Mouse (Mus musculus) midbrain, embryonic 15.5 days (tissue): Measurements from ENCODE around the gene Gm49325. TPM values are rescaled to one million over a fixed set of nuclear protein-coding genes. Genes with fewer than 3 reads are reported as not detected.

ENCODE experiments used
- ATAC-seq: fragments of 200-750 bp; cut with Nextera tagmentation; replicated peaks from 2 replicates; pipeline ENCODE4 v1.8.0; 2017; ENCODE audit warnings: moderate TSS enrichment
- H3K27ac ChIP-seq: fragments of 300-500 bp; sonication (generic); 2 replicates; pipeline ENCODE4 v1.5.1; 2015; ENCODE audit warnings: mild to moderate bottlenecking, inconsistent platforms
- H3K27me3 ChIP-seq: fragments of 300-500 bp; sonication (generic); replicated peaks from 2 replicates; pipeline ENCODE4 v1.6.1; 2015; ENCODE audit warnings: inconsistent platforms
- H3K36me3 ChIP-seq: fragments of 300-500 bp; sonication (generic); replicated peaks from 2 replicates; pipeline ENCODE4 v1.6.1; 2015; ENCODE audit warnings: inconsistent platforms
- H3K4me1 ChIP-seq: fragments of 300-500 bp; sonication (generic); 2 replicates; pipeline ENCODE4 v1.6.1; 2015; ENCODE audit warnings: inconsistent platforms
- H3K4me2 ChIP-seq: fragments of 300-500 bp; sonication (generic); 2 replicates; pipeline ENCODE4 v1.6.1; 2015; ENCODE audit warnings: inconsistent platforms, mild to moderate bottlenecking, moderate library complexity
- H3K4me3 ChIP-seq: fragments of 300-500 bp; sonication (generic); 2 replicates; pipeline ENCODE4 v1.5.1; 2015; ENCODE audit warnings: mild to moderate bottlenecking, inconsistent platforms
- H3K9ac ChIP-seq: fragments of 300-500 bp; sonication (generic); 2 replicates; pipeline ENCODE4 v1.6.1; 2015; ENCODE audit warnings: mild to moderate bottlenecking, inconsistent platforms
- H3K9me3 ChIP-seq: fragments of 300-500 bp; sonication (generic); 2 replicates; pipeline ENCODE4 v1.6.1; 2016; ENCODE audit warnings: inconsistent platforms
- WGBS: fragments of 180-500 bp; shearing (Covaris S2); methylation state at CpG from one replicate; pipeline ENCODE4 v1.1.7; 2015; ENCODE audit warnings: mixed read lengths; 5-methylcytosine and 5-hydroxymethylcytosine counted together
- polyA plus RNA-seq: library from polyadenylated mRNA; unstranded; fragments of >200 nt; fragmentation: Nextera tagmentation; extraction: Ambion mirVana; gene quantifications from 2 replicates; pipeline ENCODE4 v1.2.1, GENCODE M21; 2015

Gm49325 gene
- polyA plus RNA-seq, 1 experiment from 2014 or later = not detected

DNA sequence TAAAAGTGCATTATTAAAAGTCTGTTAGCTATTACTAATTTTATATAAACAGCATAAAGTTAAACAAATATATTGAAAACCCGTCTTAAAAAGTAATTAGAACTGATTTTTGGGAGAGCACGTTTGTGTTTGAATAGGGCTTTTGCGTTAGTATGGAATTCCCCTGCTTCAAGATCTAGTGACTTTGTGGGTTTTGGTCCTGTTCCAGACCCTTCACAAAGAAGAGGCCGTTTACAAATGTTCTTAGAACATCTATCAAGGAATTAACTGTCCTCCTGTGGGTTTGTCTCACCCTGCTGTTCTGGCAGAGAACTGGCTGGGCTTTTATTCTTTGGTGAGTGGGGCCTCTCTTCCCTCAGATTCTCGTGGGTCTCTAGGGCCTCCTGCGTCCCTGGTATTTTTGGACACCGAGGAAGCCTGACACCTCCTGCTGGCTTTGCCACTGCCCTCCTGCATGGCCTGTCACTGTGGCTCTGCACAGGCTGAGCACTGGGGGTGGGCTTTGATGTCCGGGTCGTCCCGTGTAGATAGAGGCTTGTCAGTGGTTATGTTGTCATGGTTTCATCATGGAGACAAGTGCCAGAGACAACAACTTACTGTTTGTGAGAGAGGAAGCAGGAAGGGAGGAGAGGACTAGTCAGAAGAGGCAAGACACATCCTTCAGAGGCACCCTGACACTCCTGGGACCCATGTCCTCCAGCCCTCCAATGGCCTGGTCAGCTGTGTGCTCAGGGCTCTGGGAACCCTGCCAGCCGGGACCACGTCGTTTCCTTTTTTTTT lies 28.6 kb downstream of the Gm49325 start:
- H3K4me3 ChIP-seq = no peak overlapping the region
- H3K4me1 ChIP-seq = 0 out of 2 replicates have a peak, but pooled peaks cover 8% of the 10 kb centered on the region
- no peak overlapping the region for H3K9ac ChIP-seq
- H3K27ac ChIP-seq = no peak overlapping the region
- no peaks in the 10 kb centered on the region for H3K9me3 ChIP-seq
- H3K27me3 ChIP-seq = no peaks in the 10 kb centered on the region
- peaks cover 8% of the 10 kb centered on the region for H3K36me3 ChIP-seq
- WGBS = 54% methylated on average over 13 of the region's 13 CpGs
- 0 out of 2 replicates have a peak, but pooled peaks have one; percentile 39 for ATAC-seq
- H3K4me2 ChIP-seq = no peak overlapping the region

DNA sequence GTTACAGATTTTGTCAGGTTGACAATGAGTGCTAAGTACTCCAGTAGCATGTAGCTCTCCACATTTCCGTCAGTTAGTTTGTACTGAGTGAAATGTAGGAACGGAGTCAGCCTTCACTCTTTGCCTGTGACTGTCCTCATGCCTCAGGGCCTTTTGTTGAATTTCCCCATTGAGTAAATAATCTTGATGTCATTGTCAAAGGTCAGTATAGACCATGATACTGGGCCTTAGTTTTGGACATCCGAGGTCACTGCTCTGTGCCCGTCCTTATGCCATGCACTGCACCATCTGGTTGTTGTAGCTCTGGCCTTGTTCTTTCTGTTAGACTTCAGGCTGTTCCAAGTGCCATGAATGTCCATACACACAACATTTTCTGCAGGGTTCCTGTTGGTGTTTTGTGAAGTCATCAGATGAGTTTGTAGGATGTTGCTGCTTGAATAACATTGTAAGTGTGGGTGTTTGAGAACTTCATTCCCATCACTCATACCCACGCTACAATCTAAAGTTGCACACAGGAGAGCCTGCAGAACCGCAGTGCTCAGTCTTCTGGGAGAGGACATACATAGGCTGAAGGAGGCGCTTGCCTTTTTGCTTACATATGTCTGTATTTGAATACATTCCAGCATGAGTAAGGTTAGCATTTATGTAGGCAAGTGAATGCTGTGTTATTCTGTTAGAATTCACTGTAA lies 30.4 kb downstream of the Gm49325 start:
- Histone ChIP-seq H3K36me3 (peaks cover 7% of the 10 kb centered on the region; the same call in 1 of the 2 replicates), H3K4me2 (no peak overlapping the region), H3K9me3 (no peaks in the 10 kb centered on the region), H3K27ac (no peak overlapping the region), H3K4me3 (no peak overlapping the region), H3K27me3 (no peaks in the 10 kb centered on the region), H3K4me1 (0 out of 2 replicates have a peak, but pooled peaks cover 8% of the 10 kb centered on the region), H3K9ac (no peak overlapping the region)
- no peak for ATAC-seq
- 94% methylated on average over 7 of the region's 7 CpGs for WGBS

DNA sequence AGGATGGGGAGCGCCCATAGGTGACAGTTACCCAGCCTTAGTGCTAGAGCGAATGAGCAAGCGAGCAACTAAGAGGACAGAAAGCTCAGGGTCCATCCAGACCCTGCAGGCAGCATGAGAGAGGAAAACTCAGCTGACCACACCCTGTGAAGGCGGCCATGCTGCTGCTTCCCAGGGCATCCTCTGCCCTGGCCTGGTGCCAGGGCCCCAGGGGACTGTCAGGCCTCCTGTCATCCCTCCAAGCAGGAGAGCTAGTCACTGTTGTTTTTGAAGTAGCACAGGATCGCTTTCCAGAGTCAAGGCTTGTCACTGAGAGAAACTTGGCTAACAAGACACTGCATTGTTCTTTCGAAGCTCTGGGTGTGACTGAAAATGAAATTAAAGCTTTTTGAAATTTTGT lies 33.0 kb downstream of the Gm49325 start:
- Histone ChIP-seq H3K9ac (no peak overlapping the region), H3K4me1 (0 out of 2 replicates have a peak, but pooled peaks cover 8% of the 10 kb centered on the region), H3K36me3 (peaks cover 11% of the 10 kb centered on the region; the same call in 1 of the 2 replicates), H3K4me3 (no peak overlapping the region), H3K27me3 (no peaks in the 10 kb centered on the region), H3K9me3 (no peaks in the 10 kb centered on the region), H3K27ac (no peak overlapping the region), H3K4me2 (no peak overlapping the region)
- ATAC-seq = no peak
- WGBS = 74% methylated on average over 6 of the region's 6 CpGs

DNA sequence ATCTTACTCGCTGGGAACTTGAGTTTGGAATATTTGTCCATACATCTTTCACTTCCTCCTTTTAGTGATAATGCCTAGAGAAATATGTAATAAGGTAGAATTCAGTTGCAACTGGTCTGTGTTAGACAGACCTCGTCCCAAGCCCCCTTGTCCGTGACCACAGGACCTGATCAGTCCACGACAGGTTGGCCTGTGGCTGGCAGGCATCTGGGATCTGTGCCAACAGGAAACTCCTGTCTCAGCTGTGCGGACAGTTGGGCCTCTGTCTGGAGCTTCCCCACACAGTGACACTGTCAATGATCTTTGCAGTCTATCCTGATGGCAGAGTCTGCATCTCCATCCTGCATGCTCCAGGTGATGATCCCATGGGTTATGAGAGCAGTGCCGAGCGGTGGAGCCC lies 37.2 kb downstream of the Gm49325 start:
- H3K36me3 ChIP-seq = peaks cover 29% of the 10 kb centered on the region; the same call in 1 of the 2 replicates
- no peak overlapping the region for H3K4me2 ChIP-seq
- H3K27ac ChIP-seq = no peak overlapping the region
- 86% methylated on average over 7 of the region's 7 CpGs for WGBS
- no peak overlapping the region for H3K9ac ChIP-seq
- no peaks in the 10 kb centered on the region for H3K27me3 ChIP-seq
- ATAC-seq = no peak
- H3K4me1 ChIP-seq = 0 out of 2 replicates have a peak, but pooled peaks cover 5% of the 10 kb centered on the region
- H3K4me3 ChIP-seq = no peak overlapping the region
- no peaks in the 10 kb centered on the region for H3K9me3 ChIP-seq

DNA sequence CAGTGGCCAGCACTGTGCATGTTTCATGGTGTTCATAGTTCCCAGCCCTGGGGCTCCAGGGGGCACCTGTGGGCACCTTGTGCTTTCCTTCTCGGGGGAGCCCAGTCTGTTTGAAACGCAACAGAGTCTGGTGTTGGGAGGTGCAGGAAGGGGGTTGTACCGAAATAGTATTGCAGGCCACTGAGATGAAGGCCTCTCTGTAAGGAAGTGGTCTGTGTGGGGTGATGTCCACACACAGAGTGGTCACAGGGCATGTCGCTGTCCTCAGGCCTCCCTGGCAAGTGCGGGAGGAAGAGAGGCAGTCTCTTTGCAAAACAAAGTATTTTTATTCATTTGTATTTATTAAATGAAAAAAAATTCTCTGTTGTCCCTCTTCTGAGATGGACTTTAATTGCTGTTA lies 39.6 kb downstream of the Gm49325 start:
- no peaks in the 10 kb centered on the region for H3K4me1 ChIP-seq
- H3K4me3 ChIP-seq = no peak overlapping the region
- no peaks in the 10 kb centered on the region for H3K27me3 ChIP-seq
- no peaks in the 10 kb centered on the region for H3K9me3 ChIP-seq
- H3K27ac ChIP-seq = no peak overlapping the region
- ATAC-seq = no peak
- H3K36me3 ChIP-seq = peaks cover 29% of the 10 kb centered on the region; the same call in 1 of the 2 replicates
- 97% methylated on average over 5 of the region's 5 CpGs for WGBS
- no peak overlapping the region for H3K9ac ChIP-seq
- no peak overlapping the region for H3K4me2 ChIP-seq

DNA sequence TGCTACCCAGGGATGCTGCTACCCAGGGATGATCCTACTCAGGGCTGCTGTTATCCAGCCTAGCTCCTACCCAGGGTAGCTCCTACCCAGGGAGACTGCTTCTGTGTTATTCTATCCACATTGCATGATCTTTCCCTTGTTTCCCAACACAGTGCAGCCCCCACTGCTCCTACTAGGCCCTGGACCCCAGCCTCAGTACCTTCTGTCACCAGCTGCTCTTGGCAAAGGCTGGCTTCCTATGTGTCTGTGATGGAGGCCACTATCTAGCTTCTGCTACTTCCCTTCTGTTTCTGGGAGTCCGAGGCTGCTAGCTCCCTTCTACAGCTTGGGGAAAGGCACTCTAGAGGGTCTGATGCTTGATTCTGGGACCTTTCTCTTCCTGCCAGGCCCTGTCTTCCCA lies 41.5 kb downstream of the Gm49325 start:
- no peaks in the 10 kb centered on the region for H3K27me3 ChIP-seq
- no peak overlapping the region for H3K4me2 ChIP-seq
- peaks cover 17% of the 10 kb centered on the region; the same call in 1 of the 2 replicates for H3K36me3 ChIP-seq
- H3K9ac ChIP-seq = no peak overlapping the region
- 71% methylated on average over 1 of the region's 1 CpGs for WGBS
- ATAC-seq = no peak
- no peak overlapping the region for H3K4me3 ChIP-seq
- no peaks in the 10 kb centered on the region for H3K4me1 ChIP-seq
- no peak overlapping the region for H3K27ac ChIP-seq
- no peaks in the 10 kb centered on the region for H3K9me3 ChIP-seq

DNA sequence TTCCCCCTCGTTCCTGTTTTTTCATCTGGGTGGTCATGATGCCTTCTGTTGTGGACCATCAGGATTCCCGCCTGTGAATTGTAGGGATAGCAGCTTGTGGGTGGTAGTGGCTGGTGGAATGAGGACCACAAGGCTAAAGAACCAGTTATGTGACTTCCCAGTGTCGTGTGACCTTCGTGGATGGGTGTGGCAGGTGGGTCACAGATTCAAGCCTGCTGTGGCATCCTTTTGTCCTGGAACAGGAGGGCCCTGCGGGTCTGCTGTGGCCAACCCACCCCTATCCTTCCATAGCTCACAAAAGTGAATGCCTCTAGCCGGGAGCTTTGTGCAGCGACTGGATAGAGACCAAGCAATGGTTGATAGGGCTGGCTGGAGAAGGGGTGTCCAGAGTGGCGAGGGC lies 41.9 kb downstream of the Gm49325 start:
- no peak for ATAC-seq
- no peak overlapping the region for H3K27ac ChIP-seq
- peaks cover 17% of the 10 kb centered on the region; the same call in 1 of the 2 replicates for H3K36me3 ChIP-seq
- H3K4me1 ChIP-seq = no peaks in the 10 kb centered on the region
- no peaks in the 10 kb centered on the region for H3K9me3 ChIP-seq
- no peak overlapping the region for H3K9ac ChIP-seq
- H3K27me3 ChIP-seq = no peaks in the 10 kb centered on the region
- H3K4me2 ChIP-seq = no peak overlapping the region
- H3K4me3 ChIP-seq = no peak overlapping the region
- 89% methylated on average over 8 of the region's 8 CpGs for WGBS

DNA sequence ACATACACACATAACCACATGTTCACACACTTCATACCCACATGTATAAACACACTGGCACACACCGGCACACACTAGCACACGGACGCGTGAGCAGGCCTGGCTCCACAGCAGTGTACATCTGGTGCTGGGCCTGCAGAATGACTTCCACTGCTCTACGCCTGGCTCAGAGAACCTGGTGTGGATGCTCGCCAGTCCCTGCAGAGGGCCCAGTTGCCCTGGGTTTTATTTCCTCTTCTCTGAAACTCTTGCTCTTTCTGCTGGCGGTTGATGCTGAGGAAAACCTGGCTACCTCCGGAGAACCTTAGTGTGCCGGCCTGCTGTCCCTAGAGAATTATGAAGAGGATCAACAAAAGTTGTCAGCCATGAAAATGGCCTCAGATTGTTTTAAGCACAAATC lies 46.0 kb downstream of the Gm49325 start:
- H3K4me3 ChIP-seq = no peak overlapping the region
- H3K9ac ChIP-seq = no peak overlapping the region
- H3K9me3 ChIP-seq = no peaks in the 10 kb centered on the region
- no peaks in the 10 kb centered on the region for H3K27me3 ChIP-seq
- no peak overlapping the region for H3K27ac ChIP-seq
- 85% methylated on average over 9 of the region's 9 CpGs for WGBS
- no peaks in the 10 kb centered on the region for H3K4me1 ChIP-seq
- ATAC-seq = no peak
- H3K36me3 ChIP-seq = no peaks in the 10 kb centered on the region
- no peak overlapping the region for H3K4me2 ChIP-seq

DNA sequence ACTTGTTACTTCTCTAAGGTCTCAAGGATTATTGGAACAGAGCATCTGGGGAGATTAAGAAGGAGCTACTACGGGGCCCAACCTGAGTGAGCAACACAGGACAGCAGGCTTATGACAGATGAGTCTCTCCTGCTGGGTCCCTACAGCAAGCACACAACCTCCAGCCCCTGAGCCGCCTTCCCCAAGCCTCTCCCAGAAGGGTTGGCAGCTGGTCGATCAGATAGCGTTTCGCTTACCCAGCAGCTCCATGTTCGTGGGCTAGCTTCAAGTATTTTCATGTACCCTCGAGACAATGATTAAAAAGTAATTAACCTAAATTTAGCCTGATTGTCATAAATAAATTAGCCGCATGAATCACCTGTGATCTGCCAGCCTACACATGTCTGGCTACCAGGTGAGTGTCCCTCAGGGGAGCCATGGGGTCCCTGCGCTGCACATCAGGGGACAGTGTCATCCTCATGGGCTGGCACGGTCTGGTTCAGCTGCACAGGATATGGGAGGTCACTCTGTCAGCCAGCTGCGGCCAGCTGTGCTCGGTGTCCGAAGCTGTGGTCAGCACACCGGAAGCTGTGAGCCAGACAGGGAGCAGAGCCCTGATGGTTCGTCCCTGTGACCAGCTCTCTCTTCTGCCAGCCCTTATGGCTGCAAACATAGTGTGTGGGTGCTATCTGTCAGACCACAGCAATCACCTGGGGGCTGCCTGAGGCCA lies 52.4 kb downstream of the Gm49325 start:
- H3K36me3 ChIP-seq = no peaks in the 10 kb centered on the region
- 0 out of 2 replicates have a peak, but pooled peaks cover 4% of the 10 kb centered on the region for H3K4me1 ChIP-seq
- no peaks in the 10 kb centered on the region for H3K9me3 ChIP-seq
- H3K4me3 ChIP-seq = no peak overlapping the region
- H3K4me2 ChIP-seq = no peak overlapping the region
- H3K9ac ChIP-seq = no peak overlapping the region
- no peak for ATAC-seq
- H3K27me3 ChIP-seq = no peaks in the 10 kb centered on the region
- no peak overlapping the region for H3K27ac ChIP-seq
- WGBS = 73% methylated on average over 15 of the region's 15 CpGs

DNA sequence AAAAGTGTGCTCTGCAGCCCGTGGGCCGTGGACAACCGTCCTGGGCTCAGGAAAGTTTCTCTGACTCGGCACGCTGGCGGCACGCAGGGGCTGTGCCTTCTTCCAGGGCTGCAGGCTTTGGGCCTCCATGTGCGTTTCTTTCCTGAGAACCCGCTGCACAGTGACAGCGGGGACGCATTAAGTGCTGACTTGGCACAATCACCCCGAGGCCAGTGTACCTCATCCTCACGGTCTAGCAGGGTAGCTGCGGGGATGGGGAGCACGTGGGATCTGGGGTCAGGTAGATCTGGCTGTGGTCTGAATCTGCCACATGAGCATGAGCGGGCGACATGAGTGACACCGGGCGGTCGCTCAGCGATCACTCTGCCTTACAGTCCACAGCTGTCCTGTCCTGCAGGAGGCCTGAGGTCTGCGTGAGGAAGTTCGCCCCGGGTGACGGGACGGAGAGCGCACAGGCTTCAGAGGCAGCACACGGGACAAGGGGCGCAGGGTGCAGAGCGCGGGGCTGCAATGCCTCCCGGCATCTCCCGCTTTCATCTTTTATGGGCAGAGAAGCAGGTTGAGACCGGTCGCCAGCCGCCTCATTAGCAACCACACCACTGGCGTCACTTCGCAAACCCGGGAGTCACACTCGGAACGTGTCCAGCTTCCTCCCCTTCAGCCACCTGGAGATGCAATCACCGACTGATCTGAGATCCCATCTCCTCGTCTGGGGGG lies 58.1 kb downstream of the Gm49325 start:
- no peak overlapping the region for H3K9ac ChIP-seq
- no peak overlapping the region for H3K27ac ChIP-seq
- no peaks in the 10 kb centered on the region for H3K36me3 ChIP-seq
- H3K4me2 ChIP-seq = no peak overlapping the region; the same call in 1 of the 2 replicates
- H3K27me3 ChIP-seq = no peaks in the 10 kb centered on the region
- no peak overlapping the region for H3K4me3 ChIP-seq
- ATAC-seq = no peak
- H3K9me3 ChIP-seq = no peaks in the 10 kb centered on the region
- WGBS = 63% methylated on average over 43 of the region's 43 CpGs
- no peaks in the 10 kb centered on the region for H3K4me1 ChIP-seq

DNA sequence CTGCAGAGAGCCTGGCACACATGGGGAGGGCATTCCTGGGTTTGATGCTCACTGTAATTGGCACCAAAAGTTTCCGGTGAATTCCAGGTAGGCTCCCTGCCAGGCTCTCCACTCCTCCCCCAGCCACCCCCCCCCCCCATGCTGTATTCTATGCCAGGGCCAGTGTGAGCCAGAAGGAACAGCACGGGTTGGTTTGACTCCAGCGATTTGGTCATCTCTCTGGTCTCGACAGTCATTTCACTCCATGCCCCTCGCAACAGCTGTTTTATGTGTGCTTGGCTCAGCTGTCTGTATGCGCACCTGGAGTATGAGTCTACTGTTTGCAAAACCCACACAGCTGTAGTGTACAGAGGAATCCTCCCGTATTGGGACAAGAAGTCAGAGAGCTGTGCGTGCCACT lies 60.3 kb downstream of the Gm49325 start:
- no peak for ATAC-seq
- no peak overlapping the region for H3K4me3 ChIP-seq
- no peaks in the 10 kb centered on the region for H3K36me3 ChIP-seq
- no peaks in the 10 kb centered on the region for H3K4me1 ChIP-seq
- no peak overlapping the region for H3K9ac ChIP-seq
- no peak overlapping the region for H3K4me2 ChIP-seq
- no peaks in the 10 kb centered on the region for H3K27me3 ChIP-seq
- 79% methylated on average over 8 of the region's 8 CpGs for WGBS
- H3K27ac ChIP-seq = no peak overlapping the region
- no peaks in the 10 kb centered on the region for H3K9me3 ChIP-seq

DNA sequence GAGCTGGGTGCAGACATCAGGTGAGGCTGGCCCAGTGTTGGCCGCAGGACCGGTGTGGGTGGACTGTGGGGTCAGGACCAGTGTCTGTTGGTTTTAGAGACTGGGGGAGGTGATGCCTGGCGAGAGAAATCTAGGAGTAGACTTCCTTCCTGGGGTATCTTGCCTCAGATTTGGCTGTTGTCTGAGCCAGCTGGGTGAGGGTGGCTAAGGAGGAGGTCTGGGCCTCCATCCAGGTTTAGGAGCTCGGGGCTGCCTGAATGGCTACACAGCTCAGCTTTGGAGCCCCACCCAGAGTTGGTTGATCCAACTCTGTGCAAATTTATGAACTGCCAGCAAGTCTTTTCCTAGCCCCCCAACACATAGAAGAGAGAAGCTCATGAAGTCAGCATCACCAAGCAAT lies 61.4 kb downstream of the Gm49325 start:
- no peak overlapping the region for H3K4me3 ChIP-seq
- no peaks in the 10 kb centered on the region for H3K9me3 ChIP-seq
- H3K9ac ChIP-seq = no peak overlapping the region
- ATAC-seq = no peak
- H3K27ac ChIP-seq = no peak overlapping the region
- H3K27me3 ChIP-seq = no peaks in the 10 kb centered on the region
- 83% methylated on average over 4 of the region's 4 CpGs for WGBS
- no peaks in the 10 kb centered on the region for H3K4me1 ChIP-seq
- H3K4me2 ChIP-seq = no peak overlapping the region
- no peaks in the 10 kb centered on the region for H3K36me3 ChIP-seq
